Mouse (Mus musculus) spleen, postnatal 0 days (tissue): ENCODE measurements around the gene Sez6l2. TPM values are rescaled to one million over a fixed set of nuclear protein-coding genes. Genes with fewer than 3 reads are reported as not detected.

Experiments used
- polyA plus RNA-seq: library from polyadenylated mRNA; unstranded; fragments of >200 nt; fragmentation: Nextera tagmentation; extraction: Ambion mirVana; gene quantifications from 2 replicates; pipeline ENCODE4 v1.2.1, GENCODE M21; 2015

The Sez6l2 gene
- polyA plus RNA-seq, result 0.34 and 0.40 TPM in 2 replicates

DNA sequence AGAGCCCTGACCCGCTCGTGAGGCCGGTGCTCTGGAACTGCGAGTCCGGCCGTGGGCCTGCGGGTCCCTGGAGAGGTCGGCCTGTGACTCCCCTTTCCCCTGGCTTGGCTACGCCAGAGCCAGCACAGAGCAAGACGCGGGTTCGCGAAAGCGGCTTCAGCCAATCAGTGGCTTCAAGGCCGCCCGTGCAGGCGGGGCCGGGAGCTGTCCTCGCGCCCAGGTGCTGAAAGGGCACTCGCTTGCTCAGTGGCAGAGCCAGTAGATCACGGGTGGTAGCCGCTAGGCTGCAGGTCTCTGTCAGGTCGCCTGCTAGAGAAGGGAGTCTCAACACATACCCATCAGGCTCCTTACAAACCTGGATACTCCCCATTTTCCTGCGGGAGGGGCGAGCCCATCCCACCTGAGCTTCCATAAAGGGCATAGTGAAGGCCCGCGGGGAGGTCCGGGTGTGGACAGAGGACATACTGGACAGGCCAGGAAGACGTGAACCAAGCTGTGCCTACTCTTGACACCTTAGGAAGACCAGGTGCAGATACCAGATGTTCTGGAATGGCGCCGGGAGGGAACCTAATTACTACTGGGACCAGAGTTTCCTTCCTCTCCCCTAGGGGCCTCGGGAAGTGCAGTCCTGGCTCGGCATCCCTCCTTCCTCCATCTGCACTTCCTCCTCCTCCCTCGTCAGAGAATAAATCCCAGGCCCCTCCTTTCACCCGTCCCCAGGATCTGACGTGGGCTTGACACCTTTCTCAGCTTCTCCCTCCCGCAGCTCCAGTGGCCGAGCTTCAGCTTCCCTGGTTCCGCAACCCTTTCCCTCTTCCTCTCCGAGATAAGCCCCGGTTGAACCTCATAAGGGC lies at the start of gene Sez6l2:
Gene Sez6l2, plus strand, starts transcription at position 771 of the 854 bp plus-strand sequence.

DNA sequence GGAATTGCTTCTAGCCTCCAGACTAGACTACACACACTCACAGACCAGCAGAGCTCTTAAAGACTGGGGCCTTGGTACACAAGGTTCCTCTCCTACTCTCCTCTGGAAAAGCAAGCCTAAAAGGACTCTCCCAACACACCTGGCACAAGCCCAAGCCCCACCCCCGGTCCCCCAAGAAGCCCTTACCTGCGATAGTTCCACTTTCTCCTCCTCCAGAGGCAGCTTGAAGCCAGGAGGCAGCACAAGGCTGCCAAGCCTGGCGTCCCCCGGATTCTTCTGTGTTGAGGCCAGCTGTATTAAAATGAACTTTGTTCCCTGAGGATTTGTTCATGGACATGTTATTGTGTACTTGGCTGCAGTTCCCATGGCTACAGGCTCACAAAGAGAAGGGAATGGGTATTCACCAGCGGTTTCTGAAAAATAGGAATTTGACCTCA lies 27.7 kb upstream of the Sez6l2 start, which contains the start of gene Tmem219:
Gene Tmem219, minus strand, starts transcription at position 294 of the 437 bp plus-strand sequence.

DNA sequence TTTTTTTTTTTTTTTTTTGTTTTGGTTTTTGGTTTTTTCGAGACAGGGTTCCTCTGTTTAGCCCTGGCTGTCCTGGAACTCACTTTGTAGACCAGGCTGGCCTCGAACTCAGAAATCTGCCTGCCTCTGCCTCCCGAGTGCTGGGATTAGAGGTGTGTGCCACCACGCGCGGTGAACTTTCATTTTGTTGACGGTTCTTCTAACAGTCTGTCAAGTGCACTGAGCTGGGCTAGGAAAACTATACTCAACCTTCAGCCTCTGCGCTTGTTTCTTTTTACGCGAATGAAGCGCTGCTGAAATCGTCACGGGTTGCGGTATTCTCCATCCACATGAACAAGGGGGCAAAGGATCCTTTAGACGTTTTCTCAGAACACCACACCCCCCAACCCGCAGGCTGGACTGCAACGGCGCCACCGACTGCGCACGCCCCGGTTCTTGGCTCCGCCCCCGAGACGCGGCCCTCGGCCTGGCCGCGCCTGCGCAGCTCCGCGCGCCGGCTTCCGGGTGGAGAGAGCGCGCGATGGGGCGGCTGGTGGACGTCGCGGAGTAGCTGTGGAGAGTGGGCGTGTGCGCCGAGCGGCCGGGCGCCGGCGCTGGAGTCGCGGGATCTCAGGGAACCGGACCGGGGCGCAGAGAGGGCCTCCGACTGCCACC lies 21.9 kb upstream of the Sez6l2 start, which contains the start of gene Kctd13:
Gene Kctd13, plus strand, starts transcription at position 496 of the 654 bp plus-strand sequence.

DNA sequence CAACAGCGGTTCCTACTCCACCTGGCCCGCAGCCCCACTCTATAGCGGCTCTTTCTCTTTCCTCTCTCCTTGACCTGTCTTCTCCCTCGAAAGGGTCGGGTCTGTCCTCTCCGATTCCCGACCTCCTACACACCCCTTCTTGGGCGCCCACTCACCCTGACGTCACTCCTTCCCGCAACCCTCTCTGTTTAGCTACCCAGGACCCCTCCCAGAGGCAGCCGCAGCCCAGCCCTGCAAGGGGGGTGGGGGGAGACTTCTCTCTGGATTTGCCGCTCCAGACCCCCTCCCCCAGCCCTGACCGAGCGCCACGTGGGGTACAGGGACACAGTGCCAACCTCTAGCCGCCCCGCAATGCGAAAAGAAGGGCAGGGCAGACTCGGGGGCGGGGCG lies 965 bp upstream of the Sez6l2 start, which contains the start of gene Asphd1:
Gene Asphd1, minus strand, starts transcription at position 180 of the 390 bp plus-strand sequence.

DNA sequence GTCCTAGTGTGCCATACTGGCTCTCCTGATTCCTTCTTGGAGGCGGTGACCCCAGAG lies 25.4 kb downstream of the Sez6l2 start, which contains the start of gene Cdipt:
Gene Cdipt, plus strand, starts transcription at position 22 of the 57 bp plus-strand sequence.

DNA sequence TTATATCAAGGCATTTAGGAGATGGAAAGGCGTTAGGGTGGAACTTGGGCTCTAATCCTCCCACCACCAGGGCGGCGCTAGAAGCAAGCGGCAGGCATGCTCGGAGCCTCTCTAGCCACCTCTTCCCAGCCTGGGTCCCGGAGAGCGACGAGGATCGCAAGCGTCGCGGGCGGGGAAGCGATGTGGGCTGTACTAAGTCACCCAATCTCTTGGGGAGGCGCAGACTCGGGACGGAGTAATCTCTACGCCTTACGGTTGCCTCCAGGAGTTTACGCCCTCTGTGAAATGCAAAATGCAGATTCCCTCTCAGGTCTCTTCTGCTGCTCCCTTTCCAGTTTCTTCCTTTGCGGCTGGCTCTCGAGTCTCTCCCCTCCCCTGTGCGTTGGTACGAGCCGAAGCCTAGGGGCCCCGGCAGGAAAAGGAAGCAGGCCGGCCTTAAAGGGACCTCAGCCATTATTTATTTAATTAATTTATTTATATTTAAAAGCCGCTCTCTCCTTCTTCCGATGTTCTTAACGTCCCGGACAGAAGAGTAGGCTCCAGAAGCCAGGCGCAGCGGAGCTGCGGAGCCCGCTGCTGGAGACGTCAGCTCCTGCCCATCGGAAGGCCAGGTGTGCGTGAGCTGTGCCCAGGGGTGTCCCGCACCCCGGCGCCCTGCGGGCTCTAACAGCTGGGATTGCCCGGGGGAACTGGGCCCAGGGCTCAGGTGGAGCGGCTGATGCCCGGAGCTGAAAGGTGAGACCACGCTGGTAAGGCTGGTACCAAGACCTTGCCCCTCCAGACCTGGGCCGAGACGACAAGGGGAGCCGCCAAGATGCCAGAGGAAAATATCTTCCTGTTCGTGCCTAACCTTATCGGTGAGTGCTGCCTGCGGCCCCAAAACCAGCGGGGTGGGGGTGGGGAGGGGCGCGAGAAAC lies 25.8 kb downstream of the Sez6l2 start, which contains the start of gene Cdiptos:
Gene Cdiptos, minus strand, starts transcription at position 149 of the 917 bp plus-strand sequence.

DNA sequence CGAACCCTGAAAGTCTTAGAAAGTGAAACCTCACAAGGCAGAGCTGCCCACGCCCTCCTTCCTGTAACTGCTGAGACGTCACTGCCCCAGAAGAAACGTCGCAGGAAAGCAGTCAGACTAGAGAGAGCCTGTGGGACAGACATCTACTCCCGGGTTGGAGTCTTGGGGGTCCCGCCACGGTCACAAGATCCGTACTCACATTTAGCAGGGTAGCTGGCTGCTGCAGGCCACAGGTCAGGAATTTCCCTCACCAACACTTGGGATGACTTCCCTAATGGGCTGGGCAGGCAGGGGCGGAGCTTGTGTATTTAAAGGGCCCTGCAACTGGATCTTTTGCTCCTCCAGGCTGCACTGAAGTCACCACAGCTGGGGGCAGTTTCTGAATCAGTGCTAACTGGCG lies 64.0 kb downstream of the Sez6l2 start, which contains the start of gene Mvp:
Gene Mvp, minus strand, starts transcription at position 302 of the 400 bp plus-strand sequence.

DNA sequence TGATC lies 65.9 kb downstream of the Sez6l2 start, which contains the start of gene Pagr1b:
Gene Pagr1b, minus strand, starts transcription at position 4 of the 5 bp plus-strand sequence.

DNA sequence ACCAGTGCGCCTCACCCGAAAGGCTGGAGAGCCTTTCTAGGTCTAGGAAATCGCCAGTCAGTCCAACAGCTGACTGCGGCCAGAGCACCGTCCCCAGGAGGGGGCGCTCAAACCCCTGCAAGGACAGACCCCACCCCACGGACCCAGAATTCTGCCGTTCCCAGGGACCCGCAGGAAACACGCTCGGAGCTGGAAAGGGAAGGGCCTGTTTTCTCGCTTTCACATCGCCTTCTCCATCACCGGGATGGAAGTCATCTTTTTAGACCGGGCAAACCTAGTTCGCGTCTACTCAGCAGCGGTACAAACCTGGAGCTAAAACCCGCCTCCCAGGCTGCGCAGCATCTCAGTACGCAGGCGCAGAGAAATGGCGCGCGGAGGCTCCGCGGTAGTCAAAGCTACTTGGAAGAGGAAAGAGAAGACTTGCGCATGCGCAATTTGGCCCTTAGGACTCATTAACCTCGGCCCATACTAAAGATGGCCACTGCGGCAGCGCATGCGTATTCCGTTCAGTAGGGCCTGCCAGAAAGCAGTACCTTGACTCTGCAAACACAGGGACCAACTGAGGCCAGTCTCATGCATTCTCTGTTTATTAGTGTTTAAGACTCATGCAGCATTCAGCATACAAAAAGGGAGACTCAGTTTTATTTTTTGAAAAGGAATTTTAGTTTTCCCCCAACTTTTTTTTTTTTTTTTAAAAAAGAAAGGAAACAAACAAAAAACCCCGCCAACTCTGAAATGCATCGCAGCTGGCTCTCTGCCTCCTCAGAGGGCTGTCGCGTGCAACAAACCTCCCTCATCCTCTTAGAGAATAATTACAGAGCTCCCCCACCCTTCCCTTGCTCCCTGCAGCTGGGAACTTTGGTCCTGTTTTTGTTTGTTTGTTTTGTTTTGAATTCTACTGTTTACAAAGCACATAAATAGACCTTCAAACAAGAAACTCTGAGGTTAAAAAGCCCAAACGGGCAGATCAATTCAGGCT lies 66.9 kb downstream of the Sez6l2 start, which contains the start of gene Pagr1a:
Gene Pagr1a, minus strand, starts transcription at position 382 of the 979 bp plus-strand sequence.

Other genes starting within 250 kb of the Sez6l2 start
- 226 and 316 TPM in 2 replicates for gene Coro1a, start 242.8 kb upstream of the Sez6l2 start, polyA plus RNA-seq
- 46.8 and 62.2 TPM in 2 replicates for gene Mapk3, start 191.0 kb upstream of the Sez6l2 start, polyA plus RNA-seq
- 4.7 and 6.9 TPM in 2 replicates for gene Gdpd3, start 184.2 kb upstream of the Sez6l2 start, polyA plus RNA-seq
- 155 and 172 TPM in 2 replicates for gene Ypel3, start 173.6 kb upstream of the Sez6l2 start, polyA plus RNA-seq
- 0.81 and 1.0 TPM in 2 replicates for gene Tbx6, start 169.1 kb upstream of the Sez6l2 start, polyA plus RNA-seq
- 134 and 141 TPM in 2 replicates for gene Ppp4c, start 158.1 kb upstream of the Sez6l2 start, polyA plus RNA-seq
- gene Fam57b, start 152.9 kb upstream of the Sez6l2 start, polyA plus RNA-seq, result 0.16 TPM in 1 of 2 replicates, not detected in the other
- not detected in 2 replicates for gene 4930451I11Rik, start 118.9 kb upstream of the Sez6l2 start, polyA plus RNA-seq
- gene Doc2a, start 103.1 kb upstream of the Sez6l2 start, polyA plus RNA-seq, result not detected in 2 replicates
- gene Hirip3, start 88.6 kb upstream of the Sez6l2 start, polyA plus RNA-seq, result 22.2 and 23.3 TPM in 2 replicates
- gene Ino80e, start 88.2 kb upstream of the Sez6l2 start, polyA plus RNA-seq, result 54.5 and 56.4 TPM in 2 replicates
- gene Taok2, start 65.9 kb upstream of the Sez6l2 start, polyA plus RNA-seq, result 16.8 and 21.7 TPM in 2 replicates
- 27.2 and 31.4 TPM in 2 replicates for gene Tmem219, start 27.6 kb upstream of the Sez6l2 start, polyA plus RNA-seq
- gene Kctd13, start 21.7 kb upstream of the Sez6l2 start, polyA plus RNA-seq, result 9.0 and 9.3 TPM in 2 replicates
- gene Asphd1, start 981 bp upstream of the Sez6l2 start, polyA plus RNA-seq, result 0.12 TPM in 1 of 2 replicates, not detected in the other
- 56.1 and 61.1 TPM in 2 replicates for gene Cdipt, start 25.4 kb downstream of the Sez6l2 start, polyA plus RNA-seq
- gene Cdiptos, start 25.5 kb downstream of the Sez6l2 start, polyA plus RNA-seq, result 1.4 and 2.3 TPM in 2 replicates
- 13.4 and 15.9 TPM in 2 replicates for gene Mvp, start 64.1 kb downstream of the Sez6l2 start, polyA plus RNA-seq
- not detected in 2 replicates for gene Pagr1b, start 65.9 kb downstream of the Sez6l2 start, polyA plus RNA-seq
- 32.5 and 43.1 TPM in 2 replicates for gene Pagr1a, start 66.8 kb downstream of the Sez6l2 start, polyA plus RNA-seq
- 3.7 and 10.6 TPM in 2 replicates for gene Gm42742, start 70.5 kb downstream of the Sez6l2 start, polyA plus RNA-seq
- 0.55 and 0.86 TPM in 2 replicates for gene Prrt2, start 70.6 kb downstream of the Sez6l2 start, polyA plus RNA-seq
- gene Maz, start 76.5 kb downstream of the Sez6l2 start, polyA plus RNA-seq, result 47.2 and 48.3 TPM in 2 replicates
- gene Kif22, start 91.9 kb downstream of the Sez6l2 start, polyA plus RNA-seq, result 109 and 120 TPM in 2 replicates
- 10.1 and 23.2 TPM in 2 replicates for gene Zg16, start 136.8 kb downstream of the Sez6l2 start, polyA plus RNA-seq
- 24.3 and 30.3 TPM in 2 replicates for gene AI467606, start 140.8 kb downstream of the Sez6l2 start, polyA plus RNA-seq
- gene Qprt, start 171.7 kb downstream of the Sez6l2 start, polyA plus RNA-seq, result 1.4 and 1.5 TPM in 2 replicates
- gene Spn, start 187.3 kb downstream of the Sez6l2 start, polyA plus RNA-seq, result 20.0 and 22.3 TPM in 2 replicates
- gene Cd2bp2, start 245.5 kb downstream of the Sez6l2 start, polyA plus RNA-seq, result 27.7 and 29.2 TPM in 2 replicates